Mouse (Mus musculus) adrenal gland, adult 2 months (tissue): ENCODE results near the gene Tor2a. TPM values are rescaled to one million over a fixed set of nuclear protein-coding genes. Genes with fewer than 3 reads are reported as not detected.
A peak's percentile ranks its signal among the peaks of the same experiment; 100 is the strongest.

ENCODE experiments used
- DNase-seq: peaks from one replicate; pipeline ENCODE4 v3.0.0; 2021
- long read RNA-seq: library from polyadenylated mRNA; stranded (forward); transcript quantifications from one replicate; pipeline ENCODE4 v2.0.0, GENCODE M21; 2021
- polyA plus RNA-seq: library from polyadenylated mRNA; depleted of rRNA; stranded (reverse); fragments of >200 nt; gene quantifications from 2 replicates; pipeline ENCODE4 v1.2.3, GENCODE M21; 2012; rRNA removed
- total RNA-seq, 2 experiments: library from RNA; stranded (reverse); gene quantifications; 2 replicates each; pipeline ENCODE4 v1.2.3; 2021

The Tor2a gene
- 10 to 100 TPM; 18.7 to 26.5 TPM for total RNA-seq
- polyA plus RNA-seq = 70.6 and 74.0 TPM in 2 replicates
- long read RNA-seq, transcript Tor2a-201 (5 exons, 1,536 nt) = major isoform, 34 of 39 reads
- long read RNA-seq, partial matches to known transcripts = 0 of 39 reads
- long read RNA-seq, other reads (novel, unspliced or antisense) = 2 of 39 reads

GRCm38 (mm10) chr2:32757056-32757845, at the start of gene Tor2a:
Gene Tor2a (plus strand): TSS chr2:32757234.
- peak; percentile 98 for DNase-seq

DNA sequence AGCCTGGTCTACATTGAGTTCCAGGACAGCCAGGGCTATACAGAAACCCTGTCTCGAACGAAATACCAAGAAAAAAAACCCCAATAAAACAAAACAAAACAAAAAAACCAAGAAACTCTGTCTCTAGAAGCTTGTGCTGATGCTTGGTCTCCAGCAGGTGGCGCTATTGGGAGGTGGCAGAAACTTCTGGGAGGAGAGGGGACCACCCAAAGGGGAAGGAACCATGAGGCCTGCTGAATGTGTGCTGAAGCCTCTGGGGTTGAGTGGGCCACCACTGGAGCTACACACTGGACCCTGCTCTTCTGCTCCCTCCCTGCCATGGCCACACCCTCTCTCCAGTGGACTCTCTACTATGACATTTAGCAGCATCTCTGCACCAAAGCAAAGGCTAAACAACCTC, 48.4 kb upstream of the Tor2a start:
- DNase-seq = no peak

- no peak for DNase-seq
Measured at GRCm38 (mm10) chr2:32709521-32710137, 47.4 kb upstream of the Tor2a start.

DNA sequence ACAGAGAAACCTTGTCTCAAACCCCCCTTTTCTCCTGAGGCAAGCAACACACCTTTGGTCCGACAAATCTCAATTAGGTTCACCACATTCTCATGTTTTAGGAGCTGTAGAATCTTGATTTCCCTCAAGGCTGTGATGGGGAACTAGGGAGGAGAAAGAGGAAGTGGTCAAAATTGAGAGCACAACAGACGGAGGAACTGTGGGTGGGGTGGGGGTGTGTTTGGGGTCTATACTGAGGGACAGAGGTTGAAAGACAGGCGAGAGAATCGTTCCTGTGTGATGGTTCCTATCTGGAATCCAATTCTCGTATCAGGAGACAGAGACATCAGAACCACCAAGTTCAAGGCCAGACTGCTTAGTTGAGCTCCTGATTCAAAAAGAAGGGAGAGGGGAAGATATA, 46.6 kb upstream of the Tor2a start:
- no peak for DNase-seq

DNA sequence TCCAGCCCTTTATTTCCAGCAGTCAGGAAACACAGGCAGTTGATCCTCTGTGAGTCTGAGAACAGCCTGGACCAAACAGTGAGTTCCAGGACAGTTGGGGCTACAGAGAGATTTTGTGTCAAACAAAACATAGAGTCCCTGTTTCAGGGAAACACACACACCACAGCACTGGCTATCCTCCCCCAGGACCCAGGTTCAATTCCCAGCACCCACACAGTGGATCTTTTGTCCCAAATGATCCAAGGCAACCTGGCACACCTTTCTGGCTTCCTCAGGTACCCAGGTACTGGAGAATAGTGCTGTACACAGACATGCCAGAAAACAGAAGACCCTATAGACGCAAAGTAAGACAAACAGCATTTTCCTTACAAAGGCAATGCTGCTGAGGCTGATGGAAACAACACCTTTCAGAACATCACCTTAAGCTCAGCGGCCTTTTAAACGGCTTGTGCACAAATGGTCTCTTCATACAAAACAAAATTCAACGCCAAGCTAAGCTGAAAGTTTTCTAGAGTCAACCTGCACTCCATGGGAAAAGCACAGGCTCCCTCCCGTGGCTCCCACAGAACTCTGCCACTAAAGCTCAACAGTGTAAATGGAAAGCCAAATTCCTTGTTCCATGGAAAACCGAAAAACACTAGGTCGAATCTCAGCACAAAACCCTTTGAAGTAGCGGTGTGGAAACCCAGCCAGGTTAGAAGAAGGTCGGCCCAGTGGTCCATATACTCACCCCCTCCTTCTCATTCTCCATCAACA, 45.6 kb upstream of the Tor2a start:
- DNase-seq = no peak

- DNase-seq = peak; percentile 85
Measured at GRCm38 (mm10) chr2:32712108-32712551, 44.9 kb upstream of the Tor2a start.

DNA sequence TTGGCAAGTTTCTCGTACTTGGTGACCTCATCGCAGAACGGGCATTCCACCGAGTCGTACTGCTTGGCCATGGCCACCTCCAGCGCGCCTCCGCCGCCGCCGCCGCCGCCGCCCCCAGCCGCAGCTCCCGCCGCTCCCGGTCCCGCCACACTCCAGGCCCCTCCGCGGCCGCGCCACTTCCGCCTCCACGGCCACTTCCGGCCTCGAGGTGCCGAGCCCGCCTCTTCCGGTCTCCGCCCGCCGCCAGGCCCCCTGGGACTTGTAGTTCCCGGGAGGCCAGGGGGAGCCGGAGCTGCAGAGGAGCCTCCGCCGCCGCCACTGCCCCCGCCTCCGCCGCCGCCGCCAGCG, 44.5 kb upstream of the Tor2a start:
- DNase-seq = peak; percentile 97

DNA sequence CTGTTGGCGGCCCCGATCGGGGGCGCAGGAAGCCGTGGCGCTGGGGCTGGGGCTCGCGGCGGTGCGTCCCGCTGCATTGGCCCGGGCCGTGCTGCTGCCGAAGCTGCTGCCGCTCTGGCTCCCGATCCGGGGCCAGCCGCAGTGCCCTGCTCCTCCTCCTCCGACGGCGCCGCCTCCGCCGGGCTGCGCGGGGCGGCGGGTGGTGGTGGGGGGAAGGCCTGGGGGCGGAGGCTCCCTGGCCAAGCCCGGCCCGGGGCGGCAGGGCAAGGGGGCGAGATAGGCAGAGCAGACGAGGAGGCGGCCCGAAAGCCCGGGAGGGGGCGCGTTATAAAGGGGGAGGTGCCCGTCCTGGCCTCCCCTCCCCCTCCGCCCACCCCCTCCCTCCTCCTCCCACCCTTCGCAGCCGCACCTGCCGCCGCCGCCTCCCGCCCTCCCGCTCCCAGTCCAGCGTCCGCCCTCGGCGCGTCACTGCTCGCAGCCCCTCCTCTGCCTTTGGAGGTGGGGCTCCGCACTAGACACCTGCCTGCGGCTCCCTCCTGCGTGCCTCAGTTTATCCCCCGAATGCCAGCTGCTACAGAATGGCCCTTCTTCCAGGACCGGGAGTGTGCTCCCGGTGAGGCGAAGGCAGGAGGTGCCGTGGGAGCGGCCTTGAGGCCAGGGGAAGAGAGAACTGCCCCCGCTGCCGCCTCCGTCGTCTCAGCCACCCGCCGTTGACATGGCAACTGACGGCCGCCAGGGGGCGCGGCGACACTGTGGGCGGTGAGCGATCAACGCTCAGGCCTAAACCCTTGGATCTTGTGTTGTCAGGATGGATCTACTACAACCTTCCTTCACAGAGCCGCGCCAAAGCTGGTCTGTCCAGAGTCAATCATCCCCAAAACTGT, 43.9 kb upstream of the Tor2a start, which contains the start of gene Cdk9:
TSS of gene Cdk9 (minus strand) at position 143 of the 884 bp plus-strand sequence.
- DNase-seq = peak; percentile 96

DNA sequence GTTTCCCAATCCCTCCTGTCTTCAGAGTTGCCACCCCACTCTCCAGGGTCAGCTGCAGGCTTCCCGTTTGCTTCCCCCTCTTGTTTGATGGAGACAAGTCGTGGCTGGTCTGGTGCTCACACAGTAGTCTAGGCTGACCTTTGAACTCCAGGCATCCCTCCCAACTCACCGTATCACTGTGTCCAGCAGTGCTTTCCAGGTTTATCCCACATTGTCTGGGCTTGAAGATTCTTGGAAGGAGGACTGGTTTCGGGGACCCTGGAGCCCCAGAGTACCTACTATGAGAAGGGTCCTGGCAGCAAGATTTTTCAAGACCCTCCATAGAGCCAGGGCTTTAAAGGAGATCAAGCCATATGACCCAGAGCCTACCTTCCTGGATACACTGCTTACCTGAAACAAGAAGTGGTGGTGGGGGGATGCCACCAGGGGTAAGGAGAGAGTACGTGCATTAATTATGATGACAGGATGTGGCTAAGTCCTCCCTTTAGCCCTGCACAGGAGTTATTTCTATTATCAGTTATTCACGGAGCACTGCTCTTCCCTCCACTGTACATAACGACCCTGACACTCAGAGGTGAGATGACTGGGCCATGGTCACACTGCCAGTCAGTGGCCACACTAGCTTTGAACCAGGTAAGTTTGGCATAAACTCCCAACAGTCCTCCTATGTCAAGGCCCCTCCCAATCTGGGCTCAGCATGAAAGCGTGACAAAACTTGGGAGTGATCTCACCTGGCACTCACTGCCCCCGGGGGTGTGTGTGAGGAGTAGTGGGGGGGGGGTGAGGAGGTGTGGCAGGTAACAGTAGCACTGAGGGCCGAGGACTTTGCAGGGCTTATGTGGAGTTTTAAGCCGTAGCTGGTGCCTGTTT, 42.7 kb upstream of the Tor2a start:
- DNase-seq = no peak

GRCm38 (mm10) chr2:32714987-32715425, 42.0 kb upstream of the Tor2a start:
- peak; percentile 65 for DNase-seq

DNA sequence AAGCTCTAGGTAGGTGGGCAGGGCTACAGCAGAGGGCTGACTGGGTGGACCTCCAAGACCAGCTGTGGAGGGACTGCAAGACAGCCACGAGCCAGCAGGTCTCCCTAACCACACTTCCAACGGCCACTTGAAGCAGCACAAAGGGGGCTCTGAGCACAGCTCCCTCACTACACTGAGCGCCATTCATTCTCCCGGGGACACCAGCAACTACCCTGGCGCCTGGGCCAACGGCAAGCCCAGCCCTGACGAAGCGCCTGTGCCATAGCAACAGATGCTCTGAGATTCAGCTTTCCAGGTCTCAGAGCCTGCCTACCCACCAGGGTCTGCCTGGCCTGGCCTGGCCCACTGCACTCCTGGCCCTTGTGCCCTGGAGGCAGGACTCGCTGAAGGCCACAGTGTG, 38.3 kb upstream of the Tor2a start:
- DNase-seq = no peak

- no peak for DNase-seq
Measured at GRCm38 (mm10) chr2:32720053-32720452, 37.0 kb upstream of the Tor2a start.

DNA sequence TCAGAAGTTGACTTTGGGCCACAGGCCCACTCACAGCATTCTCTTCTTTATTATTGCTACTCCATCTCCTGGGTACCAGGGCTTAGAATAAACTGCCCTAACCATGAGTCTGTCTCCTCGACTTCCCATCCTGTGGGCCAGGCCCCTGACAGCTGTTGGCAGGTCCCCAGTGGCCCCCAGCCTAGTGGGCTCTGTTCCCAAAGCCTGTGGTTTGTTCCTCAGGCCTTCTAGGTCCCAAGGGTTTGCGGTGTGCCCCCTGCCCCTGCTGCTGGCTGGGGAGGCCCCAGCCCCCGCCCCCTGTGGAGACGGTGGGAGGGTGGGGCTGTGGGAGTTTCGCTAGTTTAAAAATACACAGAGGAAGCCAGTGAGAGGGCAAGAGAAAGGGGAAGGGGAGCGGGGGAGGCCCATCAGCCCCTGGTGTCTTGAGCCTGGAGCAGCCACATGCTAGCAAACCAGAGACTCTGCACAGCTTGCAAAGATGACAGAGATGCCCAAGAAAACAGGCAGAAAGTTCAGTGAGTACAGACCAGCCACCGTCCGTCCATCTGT, 36.3 kb upstream of the Tor2a start, which contains the start of gene Sh2d3c:
TSS of gene Sh2d3c (plus strand) at position 375 of the 549 bp plus-strand sequence.
- DNase-seq = no peak

DNA sequence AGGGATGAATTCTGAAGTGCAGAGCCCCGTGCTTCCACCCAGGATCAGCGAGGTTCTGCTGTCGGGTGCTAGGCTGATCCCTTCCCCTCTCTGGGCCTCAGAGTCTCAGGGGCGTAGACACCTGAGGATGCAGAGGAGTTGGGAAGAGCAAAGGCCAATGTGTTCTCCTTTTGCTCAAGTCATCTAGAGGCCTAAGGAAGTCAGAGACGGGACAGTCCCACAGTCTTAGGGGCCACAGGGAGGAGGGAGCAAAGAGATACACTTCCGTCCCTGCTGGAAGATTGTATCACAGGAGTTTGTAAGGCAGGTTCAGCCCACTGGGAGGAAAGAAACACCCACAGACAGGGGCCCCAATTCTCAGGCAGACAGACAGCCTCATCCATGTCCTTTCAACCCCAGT, 35.0 kb upstream of the Tor2a start:
- no peak for DNase-seq

DNA sequence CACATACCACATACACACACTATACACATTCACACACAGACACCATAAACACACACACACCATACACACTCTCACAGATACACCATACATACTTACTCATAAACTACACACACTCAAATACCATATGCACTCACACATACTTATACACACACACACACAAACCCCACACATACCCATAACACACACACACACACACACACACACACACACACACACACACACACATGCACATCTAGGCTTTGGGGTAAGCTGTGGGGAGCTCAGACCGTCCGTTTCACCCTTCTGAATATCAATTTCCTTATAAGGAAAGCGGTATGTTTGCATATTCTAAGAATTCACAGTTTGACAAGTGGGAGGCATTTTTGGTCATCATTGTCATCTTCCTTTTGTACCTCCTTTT, 34.5 kb upstream of the Tor2a start:
- no peak for DNase-seq

GRCm38 (mm10) chr2:32724149-32724548, 32.9 kb upstream of the Tor2a start:
- no peak for DNase-seq

- DNase-seq = peak; percentile 63
Measured at GRCm38 (mm10) chr2:32724832-32725790, 31.9 kb upstream of the Tor2a start.

- peak; percentile 96 for DNase-seq
Measured at GRCm38 (mm10) chr2:32727435-32727834, 29.6 kb upstream of the Tor2a start.

DNA sequence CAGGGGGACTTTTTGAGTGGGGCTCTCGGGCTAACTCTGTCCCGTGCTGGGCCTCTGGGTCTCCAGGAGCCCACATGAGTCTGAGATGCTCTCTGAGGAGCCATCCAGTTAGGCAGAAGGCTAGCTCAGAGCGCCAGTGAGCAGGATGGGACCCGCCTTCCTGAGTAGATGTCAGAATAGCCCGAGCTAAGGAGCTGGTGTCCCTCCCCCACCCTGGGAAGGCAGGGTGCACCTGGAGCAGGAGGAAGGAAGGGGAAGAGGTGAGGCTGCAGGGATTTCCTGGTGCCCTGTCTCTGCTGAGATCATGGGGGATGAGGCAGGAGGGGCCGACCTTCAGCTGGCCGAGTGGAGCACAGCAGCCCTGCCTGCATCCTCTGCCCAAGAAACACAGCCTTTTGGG, 28.6 kb upstream of the Tor2a start:
- peak; percentile 77 for DNase-seq
